Mouse (Mus musculus) ES-E14 (cell line): ENCODE measurements around the gene Spcs2.

Experiments
- CHD2 ChIP-seq: IDR thresholded peaks from 2 replicates; pipeline ENCODE4 v1.6.1; 2014; ENCODE audit warnings: mild to moderate bottlenecking, low read depth, low read length, inconsistent platforms
- HCFC1 ChIP-seq: IDR thresholded peaks from 2 replicates; pipeline ENCODE4 v1.6.1; 2012; ENCODE audit warnings: low read length, inconsistent platforms, borderline replicate concordance; ENCODE audit not compliant: insufficient read depth
- MAFK ChIP-seq: IDR thresholded peaks from 2 replicates; pipeline ENCODE4 v1.6.1; 2014; ENCODE audit warnings: mild to moderate bottlenecking, low read depth, low read length, inconsistent platforms; ENCODE audit not compliant: insufficient read depth

GRCm38 (mm10) chr7:99889175-99889880 lies 26.1 kb upstream of the Spcs2 start:
- TF ChIP-seq CHD2: no peak
- TF ChIP-seq MAFK: no peak
- TF ChIP-seq HCFC1: no peak
